Mouse (Mus musculus) midbrain, embryonic 12.5 days (tissue): Measurements from ENCODE around the gene Susd5. TPM values are rescaled to one million over a fixed set of nuclear protein-coding genes. Genes with fewer than 3 reads are reported as not detected.
"Not testable (repeated sequence)": the region's sequence is repeated elsewhere in the genome, so short reads cannot be mapped to it uniquely, and the experiment has no call there.

Experiments used
- ATAC-seq: fragments of 200-750 bp; cut with Nextera tagmentation; 2 replicates; pipeline ENCODE4 v1.8.0; 2017; ENCODE audit warnings: low read depth, moderate TSS enrichment, moderate library complexity; ENCODE audit not compliant: low FRiP score
- H3K27ac ChIP-seq: fragments of 300-500 bp; sonication (generic); replicated peaks from 2 replicates; pipeline ENCODE4 v1.5.1; 2016; ENCODE audit warnings: mild to moderate bottlenecking
- H3K27me3 ChIP-seq: fragments of 300-500 bp; sonication (generic); 2 replicates; pipeline ENCODE4 v1.6.1; 2016; ENCODE audit warnings: mild to moderate bottlenecking
- H3K36me3 ChIP-seq: fragments of 300-500 bp; sonication (generic); 2 replicates; pipeline ENCODE4 v1.6.1; 2016
- H3K4me1 ChIP-seq: fragments of 300-500 bp; sonication (generic); 2 replicates; pipeline ENCODE4 v1.6.1; 2016
- H3K4me2 ChIP-seq: fragments of 300-500 bp; sonication (generic); replicated peaks from 2 replicates; pipeline ENCODE4 v1.6.1; 2016; ENCODE audit warnings: mild to moderate bottlenecking, moderate library complexity
- H3K4me3 ChIP-seq: fragments of 300-500 bp; sonication (generic); 2 replicates; pipeline ENCODE4 v1.5.1; 2016; ENCODE audit warnings: mild to moderate bottlenecking
- H3K9ac ChIP-seq: fragments of 300-500 bp; sonication (generic); replicated peaks from 2 replicates; pipeline ENCODE4 v1.6.1; 2016; ENCODE audit warnings: mild to moderate bottlenecking, moderate library complexity
- H3K9me3 ChIP-seq: fragments of 300-500 bp; sonication (generic); 2 replicates; pipeline ENCODE4 v1.6.1; 2016; ENCODE audit warnings: mild to moderate bottlenecking
- whole genome bisulfite sequencing: fragments of 180-500 bp; shearing (Covaris S2); methylation state at CpG from one replicate; pipeline ENCODE4 v1.1.7; 2016; 5-methylcytosine and 5-hydroxymethylcytosine counted together
- polyA plus RNA-seq: library from polyadenylated mRNA; unstranded; fragments of >200 nt; fragmentation: Nextera tagmentation; extraction: Ambion mirVana; gene quantifications from 2 replicates; pipeline ENCODE4 v1.2.1, GENCODE M21; 2016

Susd5 gene
- polyA plus RNA-seq, 1 experiment from 2014 or later, result 0.78 TPM

DNA sequence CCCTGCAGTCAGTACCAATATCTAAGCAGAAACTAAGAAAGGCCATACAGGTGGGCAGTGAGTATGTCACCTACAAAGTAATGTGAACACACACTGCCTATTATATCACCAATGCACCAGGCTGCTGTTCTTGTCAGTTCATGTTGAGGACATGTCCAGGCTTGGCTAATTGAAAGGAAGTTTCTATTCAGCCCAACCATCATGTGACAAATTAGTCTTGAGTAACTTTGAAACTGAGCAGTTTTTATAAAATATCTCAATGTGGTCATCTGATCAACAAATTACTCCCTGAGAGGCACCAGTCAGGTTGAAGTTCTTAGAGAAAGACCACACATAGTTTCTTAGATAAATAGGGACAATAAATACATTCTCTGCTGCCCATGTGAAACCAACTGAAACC, 65.9 kb downstream of the Susd5 start:
- not testable (repeated sequence) for H3K4me1 ChIP-seq, H3K9ac ChIP-seq, ATAC-seq, H3K36me3 ChIP-seq, H3K27me3 ChIP-seq, H3K4me3 ChIP-seq, H3K27ac ChIP-seq, H3K4me2 ChIP-seq, H3K9me3 ChIP-seq

DNA sequence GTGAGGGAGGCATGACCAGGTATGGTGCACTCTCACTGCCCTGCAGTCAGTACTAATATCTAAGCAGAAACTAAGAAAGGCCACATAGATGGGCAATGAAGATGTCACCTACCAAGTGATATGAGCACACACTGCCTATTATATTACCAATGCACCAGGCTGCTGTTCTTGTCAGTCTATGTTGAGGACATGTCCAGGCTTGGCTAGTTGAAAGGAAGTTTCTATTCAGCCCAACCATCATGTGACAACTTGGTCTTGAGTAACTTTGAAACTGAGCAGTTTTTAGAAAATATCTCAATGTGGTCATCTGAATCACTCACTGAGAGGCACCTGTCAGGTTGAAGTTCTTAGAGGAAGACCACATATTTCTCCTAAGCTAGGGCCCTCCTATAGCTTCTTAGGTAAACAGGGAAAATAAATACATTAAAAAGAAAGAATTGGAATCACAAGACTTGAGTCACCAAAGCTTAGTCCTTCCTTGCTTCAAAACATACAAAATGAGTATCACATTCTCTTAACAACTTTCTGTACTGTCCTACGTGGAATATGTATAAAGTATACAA, 72.4 kb downstream of the Susd5 start:
- not testable (repeated sequence) for H3K36me3 ChIP-seq, H3K4me2 ChIP-seq, H3K4me3 ChIP-seq, H3K9me3 ChIP-seq, H3K27ac ChIP-seq, H3K27me3 ChIP-seq, ATAC-seq, H3K9ac ChIP-seq, H3K4me1 ChIP-seq
- WGBS, result 81% methylated on average over 1 of the region's 1 CpGs

Other genes with a start within 250 kb of the Susd5 start
- gene Ubp1, start 126.2 kb upstream of the Susd5 start, polyA plus RNA-seq, result 47.5 and 50.7 TPM in 2 replicates
- gene Fbxl2, start 10.9 kb upstream of the Susd5 start, polyA plus RNA-seq, result 7.2 and 11.9 TPM in 2 replicates